Mouse (Mus musculus) stomach, postnatal 0 days (tissue): ENCODE measurements at regions not wholly inside any gene's neighbourhood (a gene's known extent, or its start where the extent isn't known, plus 50 kb on each side); places are given as distances from the start of the nearest gene placed in this dataset.

Experiments
- ATAC-seq: fragments of 200-750 bp; cut with Nextera tagmentation; 2 replicates; pipeline ENCODE4 v1.8.0; 2017; ENCODE audit not compliant: low FRiP score, low TSS enrichment
- DNase-seq: peaks from one replicate; pipeline ENCODE4 v3.0.0-alpha.2; 2016; ENCODE audit warnings: low spot score
- H3K27ac ChIP-seq: fragments of 300-500 bp; sonication (generic); replicated peaks from 2 replicates; pipeline ENCODE4 v1.5.1; 2014; ENCODE audit warnings: mild to moderate bottlenecking, control low read depth
- H3K27me3 ChIP-seq: fragments of 300-500 bp; sonication (generic); 2 replicates; pipeline ENCODE4 v1.6.1; 2014; ENCODE audit warnings: low read length; ENCODE audit not compliant: control insufficient read depth, insufficient read depth
- H3K36me3 ChIP-seq: fragments of 300-500 bp; sonication (generic); 2 replicates; pipeline ENCODE4 v1.6.1; 2014; ENCODE audit warnings: low read length, mixed read lengths; ENCODE audit not compliant: control insufficient read depth, insufficient read depth
- H3K4me1 ChIP-seq: fragments of 300-500 bp; sonication (generic); replicated peaks from 2 replicates; pipeline ENCODE4 v1.6.1; 2014; ENCODE audit warnings: antibody characterized with exemption; ENCODE audit not compliant: control insufficient read depth, insufficient read depth
- H3K4me2 ChIP-seq: fragments of 300-500 bp; sonication (generic); replicated peaks from 2 replicates; pipeline ENCODE4 v1.6.1; 2014; ENCODE audit warnings: low read depth, mild to moderate bottlenecking, control low read depth, moderate library complexity
- H3K4me3 ChIP-seq: fragments of 300-500 bp; sonication (generic); 2 replicates; pipeline ENCODE4 v1.5.1; 2014; ENCODE audit warnings: low read depth, low read length, control low read depth
- H3K9ac ChIP-seq: fragments of 300-500 bp; sonication (generic); 2 replicates; pipeline ENCODE4 v1.6.1; 2014; ENCODE audit warnings: mild to moderate bottlenecking, low read length, control low read depth, mixed read lengths
- H3K9me3 ChIP-seq: fragments of 300-500 bp; sonication (generic); 2 replicates; pipeline ENCODE4 v1.6.1; 2016; ENCODE audit warnings: low read length; ENCODE audit not compliant: control insufficient read depth
- CTCF ChIP-seq: IDR thresholded peaks from 2 replicates; pipeline ENCODE4 v1.5.1; 2016; ENCODE audit warnings: antibody characterized with exemption, low read depth, mild to moderate bottlenecking, moderate library complexity
- EP300 ChIP-seq: optimal IDR thresholded peaks from 2 replicates; pipeline ENCODE3; 2016; ENCODE audit warnings: antibody characterized with exemption
- WGBS: fragments of 180-500 bp; shearing (Covaris S2); extraction: QIAGEN DNeasy Blood & Tissue Kit; methylation state at CpG from one replicate; pipeline ENCODE4 v1.1.7; 2014; 5-methylcytosine and 5-hydroxymethylcytosine counted together

DNA sequence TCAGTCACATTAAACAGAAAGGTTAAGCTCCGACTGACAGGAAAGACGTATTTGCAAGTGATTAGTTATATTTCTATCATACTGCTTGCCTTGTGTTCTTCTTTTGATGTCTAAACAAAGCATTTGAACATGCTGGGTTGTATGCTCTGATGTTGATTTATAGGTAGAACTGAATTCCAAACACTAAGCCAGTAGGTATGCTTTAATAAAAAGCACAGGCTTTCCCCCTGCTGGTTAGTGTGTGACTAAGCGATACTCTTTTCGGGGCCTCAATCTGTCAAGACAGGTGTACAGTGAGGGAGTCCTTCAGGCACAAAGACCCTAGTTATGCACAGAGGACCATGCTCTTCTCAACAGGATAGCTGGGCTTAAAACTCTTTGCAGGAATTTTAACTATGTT lies 119.1 kb upstream of the Defb41 start:
- Histone ChIP-seq H3K27me3 (no peaks in the 10 kb centered on the region), H3K27ac (no peak overlapping the region), H3K9ac (no peak overlapping the region), H3K36me3 (no peaks in the 10 kb centered on the region), H3K9me3 (no peaks in the 10 kb centered on the region), H3K4me2 (no peak overlapping the region), H3K4me1 (no peaks in the 10 kb centered on the region), H3K4me3 (no peak overlapping the region)
- ATAC-seq (no peak), DNase-seq (no peak)
- no peak for TF ChIP-seq CTCF
- TF ChIP-seq EP300: no peak
- WGBS: 35% methylated on average over 4 of the region's 4 CpGs

DNA sequence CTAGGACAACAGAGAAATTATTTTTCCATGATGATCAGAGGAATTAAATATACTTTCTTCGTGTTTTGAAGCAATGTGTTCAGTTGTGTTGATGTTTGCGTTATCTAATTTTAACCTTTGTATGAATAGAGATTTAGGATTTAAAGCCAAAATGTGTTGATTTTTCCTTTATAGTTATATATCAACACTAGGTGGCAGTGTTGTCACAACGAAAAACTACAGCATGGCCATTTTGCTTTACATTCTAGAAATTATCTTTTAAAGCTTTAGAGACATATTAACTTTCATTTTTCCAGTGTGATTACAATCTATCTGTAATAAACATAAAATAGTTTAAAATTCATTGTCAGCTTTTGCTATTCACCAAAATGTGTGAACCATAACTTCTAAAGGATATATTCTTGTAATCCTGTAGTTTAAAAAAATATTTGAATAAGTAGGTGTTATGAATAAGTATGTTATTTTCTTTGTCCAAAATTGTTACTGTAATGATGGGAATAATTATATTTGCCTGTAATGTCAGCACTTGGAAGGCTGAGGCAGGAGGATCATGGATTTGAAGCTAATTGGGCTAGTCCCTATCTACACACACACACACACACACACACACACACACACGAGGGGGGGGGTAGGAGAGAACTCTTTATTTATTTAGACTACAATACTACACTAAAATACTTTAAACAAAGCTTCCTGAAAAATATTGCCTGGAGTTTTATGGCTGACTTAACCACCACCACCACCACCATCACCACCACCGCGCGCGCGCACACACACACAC lies 95.2 kb upstream of the Defb41 start:
- no peak for ATAC-seq
- Histone ChIP-seq H3K9ac (no peak overlapping the region), H3K36me3 (no peaks in the 10 kb centered on the region), H3K4me3 (no peak overlapping the region), H3K4me2 (no peak overlapping the region), H3K27ac (no peak overlapping the region), H3K4me1 (no peaks in the 10 kb centered on the region), H3K9me3 (no peaks in the 10 kb centered on the region), H3K27me3 (no peaks in the 10 kb centered on the region)
- DNase-seq: no peak
- 63% methylated on average over 9 of the region's 9 CpGs for WGBS
- TF ChIP-seq CTCF (peak; percentile 66), EP300 (no peak)

DNA sequence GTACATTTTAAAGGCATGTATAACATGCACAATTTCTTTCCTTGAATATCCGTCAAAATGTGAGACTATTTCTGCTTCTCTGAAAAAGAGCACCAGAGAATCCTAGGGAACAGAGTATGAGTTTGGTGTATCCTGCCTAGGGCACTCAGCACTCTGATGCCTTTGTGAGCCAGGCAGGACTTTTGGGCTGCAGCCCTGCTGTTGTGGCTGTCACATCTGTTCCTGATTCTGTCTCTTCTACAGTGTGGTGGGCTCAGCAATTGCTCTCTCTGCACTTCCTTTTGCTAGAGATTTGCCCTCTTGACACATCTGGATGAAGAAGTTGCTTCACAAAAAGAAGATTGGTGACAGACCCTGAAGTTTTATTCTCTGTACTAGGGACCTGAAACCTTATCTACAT lies 73.9 kb upstream of the Defb41 start:
- TF ChIP-seq CTCF: no peak
- no peak for TF ChIP-seq EP300
- no peak for ATAC-seq

More for the DNA sequence above, 73.9 kb upstream of the Defb41 start:
- no peak for DNase-seq
- Histone ChIP-seq H3K27ac (no peak overlapping the region), H3K36me3 (no peaks in the 10 kb centered on the region), H3K4me1 (no peaks in the 10 kb centered on the region), H3K9ac (no peak overlapping the region), H3K4me2 (no peak overlapping the region), H3K9me3 (no peaks in the 10 kb centered on the region), H3K27me3 (no peaks in the 10 kb centered on the region), H3K4me3 (no peak overlapping the region)
- 72% methylated on average over 1 of the region's 1 CpGs for WGBS
